Mouse (Mus musculus): ENCODE measurements around the gene Chdh.

The Chdh gene

GRCm38 (mm10) chr14:30054922-30055321 lies 46.1 kb downstream of the Chdh start:
- DNase-seq (ENCODE audit: low read depth in 1 of 2, low spot score in 2 of 2) = no peak

GRCm38 (mm10) chr14:30056031-30056766 lies 47.4 kb downstream of the Chdh start:
- DNase-seq (ENCODE audit: low read depth in 1 of 2, low spot score in 2 of 2) = no peak

- no peak for DNase-seq (ENCODE audit: low read depth in 1 of 2, low spot score in 2 of 2)
Observed at GRCm38 (mm10) chr14:30064864-30065263, 56.0 kb downstream of the Chdh start.

GRCm38 (mm10) chr14:30066752-30067151 lies 57.9 kb downstream of the Chdh start:
- DNase-seq (ENCODE audit: low read depth in 1 of 2, low spot score in 2 of 2) = no peak

- DNase-seq (ENCODE audit: low read depth in 1 of 2, low spot score in 2 of 2) = no peak
Observed at GRCm38 (mm10) chr14:30068566-30068965, 59.7 kb downstream of the Chdh start.

GRCm38 (mm10) chr14:30075268-30075887 lies 66.6 kb downstream of the Chdh start:
- DNase-seq (ENCODE audit: low read depth in 1 of 2, low spot score in 2 of 2) = no peak

GRCm38 (mm10) chr14:30078115-30078808 lies 69.4 kb downstream of the Chdh start:
- DNase-seq (ENCODE audit: low read depth in 1 of 2, low spot score in 2 of 2) = no peak

GRCm38 (mm10) chr14:30079729-30080128 lies 70.9 kb downstream of the Chdh start:
- DNase-seq (ENCODE audit: low read depth in 1 of 2, low spot score in 2 of 2) = no peak
